Mouse (Mus musculus) CH12.LX (cell line): ENCODE results near the gene Tcte1. TPM values are rescaled to one million over a fixed set of nuclear protein-coding genes. Genes with fewer than 3 reads are reported as not detected.

Source experiments
- DNase-seq: peaks from one replicate; pipeline ENCODE4 v3.0.0-alpha.2; 2013; ENCODE audit errors: extremely low read depth
- H3K27ac ChIP-seq: 2 replicates; pipeline ENCODE4 v1.5.1; 2012; ENCODE audit warnings: low read depth, mild to moderate bottlenecking, control low read depth, moderate library complexity; ENCODE audit not compliant: insufficient read depth
- H3K27me3 ChIP-seq: replicated peaks from 2 replicates; pipeline ENCODE3; 2012; ENCODE audit warnings: inconsistent platforms
- H3K36me3 ChIP-seq, 2 experiments: replicated peaks in 1 of 2; 2 replicates each; pipeline versions ENCODE3 to v1.6.1; 2012; ENCODE audit warnings: inconsistent platforms in 1 of 2, low read length in 1 of 2, mild to moderate bottlenecking in 1 of 2, mixed read lengths in 1 of 2, moderate library complexity in 1 of 2; ENCODE audit not compliant: control insufficient read depth in 1 of 2, insufficient read depth in 1 of 2
- H3K4me1 ChIP-seq, 2 experiments: 2 replicates each; pipeline ENCODE4 v1.6.1; 2012; ENCODE audit warnings: inconsistent platforms in 1 of 2, moderate library complexity in 1 of 2; ENCODE audit not compliant: insufficient read depth in 2 of 2, control insufficient read depth in 1 of 2
- H3K4me2 ChIP-seq: 2 replicates; pipeline ENCODE4 v1.6.1; 2012; ENCODE audit warnings: low read depth, mild to moderate bottlenecking, control low read depth; ENCODE audit not compliant: poor library complexity, insufficient read depth, severe bottlenecking
- H3K4me3 ChIP-seq, 3 experiments: fragments of 150-350 bp in 1 of 3; sonication (generic) in 1 of 3; replicated peaks in 1 of 3; 2 replicates each; pipeline versions ENCODE3 to v1.5.1; 2011 to 2012; ENCODE audit warnings: low read depth in 2 of 3, low read length in 2 of 3, mild to moderate bottlenecking in 2 of 3, moderate library complexity in 2 of 3, control low read depth in 1 of 3, improper control_type of control experiment in 1 of 3, inconsistent platforms in 1 of 3, mixed read lengths in 1 of 3; ENCODE audit not compliant: poor library complexity in 1 of 3
- H3K79me2 ChIP-seq: replicated peaks from 2 replicates; pipeline ENCODE4 v1.6.1; 2012; ENCODE audit warnings: mild to moderate bottlenecking, moderate library complexity; ENCODE audit not compliant: control insufficient read depth, poor library complexity, insufficient read depth, severe bottlenecking; ENCODE audit errors: extremely low read depth
- H3K9ac ChIP-seq: 2 replicates; pipeline ENCODE4 v1.6.1; 2012; ENCODE audit warnings: low read depth, mild to moderate bottlenecking, control low read depth, moderate library complexity; ENCODE audit not compliant: insufficient read depth
- H3K9me3 ChIP-seq: replicated peaks from 2 replicates; pipeline ENCODE3; 2012; ENCODE audit warnings: low read length, inconsistent platforms, mixed read lengths
- CHD2 ChIP-seq: IDR thresholded peaks from 2 replicates; pipeline ENCODE4 v1.6.1; 2011; ENCODE audit warnings: low read length, improper control_type of control experiment
- CTCF ChIP-seq, 2 experiments: IDR thresholded peaks in 1 of 2; conservative IDR thresholded peaks in 1 of 2; 2 replicates each; pipeline ENCODE4 v1.5.1; 2011 to 2012; ENCODE audit warnings: low read depth in 2 of 2, low read length in 2 of 2, improper control_type of control experiment in 1 of 2, inconsistent platforms in 1 of 2, mild to moderate bottlenecking in 1 of 2, moderate library complexity in 1 of 2
- E2F4 ChIP-seq: IDR thresholded peaks from 2 replicates; pipeline ENCODE4 v1.6.1; 2011; ENCODE audit warnings: low read depth, low read length, improper control_type of control experiment; ENCODE audit not compliant: insufficient replicate concordance
- ELF1 ChIP-seq: IDR thresholded peaks from 2 replicates; pipeline ENCODE4 v1.6.1; 2014; ENCODE audit warnings: low read depth, mild to moderate bottlenecking, inconsistent platforms, low read length, improper control_type of control experiment
- ETS1 ChIP-seq: conservative IDR thresholded peaks from 2 replicates; pipeline ENCODE4 v1.6.1; 2012; ENCODE audit warnings: low read depth, mild to moderate bottlenecking, inconsistent platforms, low read length, improper control_type of control experiment, moderate library complexity
- GABPA ChIP-seq: IDR thresholded peaks from 2 replicates; pipeline ENCODE4 v1.6.1; 2012; ENCODE audit warnings: low read depth, low read length, improper control_type of control experiment, inconsistent platforms; ENCODE audit not compliant: insufficient replicate concordance
- MAFK ChIP-seq: IDR thresholded peaks from 2 replicates; pipeline ENCODE4 v1.6.1; 2011; ENCODE audit warnings: low read length, improper control_type of control experiment; ENCODE audit not compliant: insufficient replicate concordance
- MAX ChIP-seq: IDR thresholded peaks from 2 replicates; pipeline ENCODE4 v1.6.1; 2011; ENCODE audit warnings: low read length, improper control_type of control experiment
- MAZ ChIP-seq: IDR thresholded peaks from 2 replicates; pipeline ENCODE4 v1.6.1; 2012; ENCODE audit warnings: low read depth, mild to moderate bottlenecking, inconsistent platforms, low read length, improper control_type of control experiment, moderate library complexity
- MYC ChIP-seq: IDR thresholded peaks from 2 replicates; pipeline ENCODE4 v1.6.1; 2011; ENCODE audit warnings: low read depth, mild to moderate bottlenecking, improper control_type of control experiment, low read length
- NELFE ChIP-seq: IDR thresholded peaks from 2 replicates; pipeline ENCODE4 v1.6.1; 2011; ENCODE audit warnings: low read depth, low read length, improper control_type of control experiment
- NRF1 ChIP-seq: IDR thresholded peaks from 2 replicates; pipeline ENCODE4 v1.6.1; 2014; ENCODE audit warnings: low read depth, mild to moderate bottlenecking, inconsistent platforms, low read length, improper control_type of control experiment, moderate library complexity
- POLR2A ChIP-seq: IDR thresholded peaks from 2 replicates; pipeline ENCODE4 v1.6.1; 2011; ENCODE audit warnings: low read depth, mild to moderate bottlenecking, improper control_type of control experiment, low read length
- POLR2AphosphoS2 ChIP-seq: IDR thresholded peaks from 2 replicates; pipeline ENCODE4 v1.6.1; 2011; ENCODE audit warnings: low read depth, low read length, improper control_type of control experiment
- RAD21 ChIP-seq: IDR thresholded peaks from 2 replicates; pipeline ENCODE4 v1.6.1; 2011; ENCODE audit warnings: low read depth, mild to moderate bottlenecking, low read length, improper control_type of control experiment, moderate library complexity
- RCOR1 ChIP-seq: conservative IDR thresholded peaks from 2 replicates; pipeline ENCODE4 v1.6.1; 2012; ENCODE audit warnings: low read depth, mild to moderate bottlenecking, inconsistent platforms, low read length, improper control_type of control experiment
- SIN3A ChIP-seq: IDR thresholded peaks from 2 replicates; pipeline ENCODE4 v1.6.1; 2012; ENCODE audit warnings: low read length, improper control_type of control experiment, inconsistent platforms
- TBP ChIP-seq: conservative IDR thresholded peaks from 2 replicates; pipeline ENCODE4 v1.6.1; 2011; ENCODE audit warnings: low read depth, low read length, improper control_type of control experiment
- TCF12 ChIP-seq: IDR thresholded peaks from 2 replicates; pipeline ENCODE4 v1.6.1; 2014; ENCODE audit warnings: low read depth, mild to moderate bottlenecking, inconsistent platforms, low read length, improper control_type of control experiment
- UBTF ChIP-seq: IDR thresholded peaks from 2 replicates; pipeline ENCODE4 v1.6.1; 2012; ENCODE audit warnings: low read depth, mild to moderate bottlenecking, inconsistent platforms, low read length, improper control_type of control experiment, moderate library complexity
- USF2 ChIP-seq: conservative IDR thresholded peaks from 2 replicates; pipeline ENCODE4 v1.6.1; 2011; ENCODE audit warnings: low read depth, low read length, improper control_type of control experiment
- ZKSCAN1 ChIP-seq: IDR thresholded peaks from 2 replicates; pipeline ENCODE4 v1.6.1; 2012; ENCODE audit warnings: low read depth, inconsistent platforms, low read length, improper control_type of control experiment, borderline replicate concordance
- ZNF384 ChIP-seq: IDR thresholded peaks from 2 replicates; pipeline ENCODE4 v1.6.1; 2012; ENCODE audit warnings: low read depth, low read length, improper control_type of control experiment, inconsistent platforms
- dilution Hi-C: fragments of 300-500 bp; cut with MboI; formaldehyde crosslinking; loops from 2 replicates; pipeline ENCODE4 v1.14.3; 2020; ENCODE audit warnings: low sequenced_read_pairs; ENCODE audit not compliant: extremely low pct_unique_long_range_greater_than_20kb, extremely low pct_ligation_motif_present
- in situ Hi-C: fragments of 300-500 bp; cut with MboI; formaldehyde crosslinking; loops from 3 replicates; pipeline ENCODE4 v1.14.3; 2019; ENCODE audit warnings: low sequenced_read_pairs, low pct_ligation_motif_present, low pct_unique_long_range_greater_than_20kb, mixed read lengths
- polyA plus RNA-seq: library from polyadenylated mRNA; unstranded; fragments of >175 nt; gene quantifications from 2 replicates; pipeline ENCODE4 v1.2.1, GENCODE M21; 2012; ENCODE audit warnings: low read depth; ENCODE audit not compliant: insufficient read length
- total RNA-seq, 2 experiments: library from RNA; depleted of rRNA; stranded (reverse); fragments of 300-350 nt in 1 of 2; fragments of >200 nt in 1 of 2; gene quantifications; 2 replicates each; pipeline ENCODE4 v1.2.3; 2012 to 2014

The Tcte1 gene
- total and polyA plus RNA-seq, 3 experiments, result not detected

DNA sequence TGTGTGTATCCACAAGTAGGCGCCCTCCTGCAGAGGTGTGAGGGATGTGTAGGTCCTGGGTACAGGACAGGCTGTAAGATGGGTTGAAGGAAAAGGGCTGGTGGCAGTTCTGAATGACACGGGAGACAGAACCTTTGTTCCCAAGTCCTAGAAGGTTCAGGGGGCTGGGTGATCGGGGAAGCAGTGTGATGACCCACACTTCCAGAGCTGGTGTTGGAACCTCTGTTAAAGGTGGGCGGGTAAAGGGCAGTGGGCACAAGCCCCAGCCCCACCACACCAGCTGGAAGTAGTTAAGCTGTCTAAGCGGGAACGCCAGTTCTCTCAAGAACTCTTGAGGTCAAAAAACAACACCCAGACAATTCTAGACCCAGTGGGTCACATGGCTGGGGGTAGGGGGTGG is 67.2 kb downstream of the Tcte1 start:
- Histone ChIP-seq H3K36me3 (peaks cover 27 to 62% of the 10 kb centered on the region in 2 experiments), H3K9ac (no peak overlapping the region), H3K27me3 (no peaks in the 10 kb centered on the region), H3K79me2 (0 out of 2 replicates have a peak, but pooled peaks cover 3% of the 10 kb centered on the region), H3K4me3 (no peak overlapping the region), H3K4me2 (no peak overlapping the region), H3K27ac (no peak overlapping the region), H3K4me1 (peaks cover 13 to 37% of the 10 kb centered on the region in 2 experiments), H3K9me3 (peaks cover 10% of the 10 kb centered on the region)
- in situ Hi-C loops (no loop called here), dilution Hi-C loops (no loop called here)
- TF ChIP-seq ETS1 (no peak), TCF12 (no peak), CTCF (conservative IDR thresholded peaks at IDR 0.05 in 1 of 2, IDR thresholded peaks at IDR 0.05 in 1 of 2; ENCODE audit: low read depth in 2 of 2, low read length in 2 of 2) (no peak), UBTF (no peak), ZNF384 (no peak), ZKSCAN1 (no peak), RCOR1 (no peak), MYC (no peak)
- DNase-seq, result no peak

DNA sequence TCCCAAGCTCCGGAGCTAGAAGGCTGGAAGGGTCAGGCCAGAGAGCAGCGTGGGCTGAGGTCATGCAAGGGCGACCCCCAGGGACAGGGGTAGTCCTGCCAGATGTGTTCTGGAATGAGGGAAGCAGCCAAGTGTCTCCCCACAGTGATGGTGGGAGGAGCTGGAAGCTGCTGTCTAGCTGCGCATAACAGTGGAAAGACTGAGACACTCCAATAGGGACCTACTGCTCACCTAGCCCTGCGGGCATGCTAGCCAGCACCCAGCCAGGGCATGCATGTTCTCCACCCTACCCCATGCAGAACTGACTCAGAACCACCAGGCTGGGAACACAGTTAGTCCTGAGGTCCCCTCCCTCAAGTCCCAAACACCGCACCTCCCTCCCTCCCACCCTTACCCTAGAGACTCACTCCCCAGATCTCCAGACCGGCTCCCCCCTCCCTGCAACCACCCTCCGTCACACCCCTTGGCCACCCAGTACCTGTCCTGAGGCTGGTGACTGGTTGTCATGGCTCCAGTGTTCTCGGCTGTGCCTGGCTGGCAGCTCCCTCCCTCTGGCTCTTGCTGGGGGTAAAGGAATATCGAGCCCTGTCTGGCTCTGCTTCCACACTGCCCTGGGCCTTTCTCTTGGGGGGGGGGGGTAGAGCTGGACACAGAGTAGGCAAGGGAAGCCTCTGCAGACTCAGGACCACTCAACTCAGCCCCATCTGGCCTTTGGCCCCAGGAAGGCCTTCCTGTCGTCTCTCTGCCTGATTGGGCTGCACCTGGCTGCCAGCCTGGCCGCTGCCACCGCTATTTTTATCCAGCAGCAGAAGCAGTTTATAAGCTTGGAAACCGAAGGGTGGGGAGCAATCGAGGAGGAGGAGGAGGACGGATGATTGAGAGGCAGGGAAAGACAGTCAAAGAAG is 68.7 kb downstream of the Tcte1 start:
- Histone ChIP-seq H3K4me3 (no peak overlapping the region), H3K27me3 (no peaks in the 10 kb centered on the region), H3K9ac (no peak overlapping the region), H3K4me2 (no peak overlapping the region), H3K4me1 (peaks cover 19 to 51% of the 10 kb centered on the region in 2 experiments), H3K79me2 (0 out of 2 replicates have a peak, but pooled peaks cover 3% of the 10 kb centered on the region), H3K36me3 (peaks cover 20 to 47% of the 10 kb centered on the region in 2 experiments), H3K27ac (no peak overlapping the region), H3K9me3 (peaks cover 3% of the 10 kb centered on the region)
- dilution Hi-C loops, result no loop called here
- DNase-seq, result no peak
- in situ Hi-C loops, result no loop called here
- TF ChIP-seq MAFK, result no peak
- no peak for TF ChIP-seq CHD2
- TF ChIP-seq E2F4, result no peak
- TF ChIP-seq GABPA, result no peak
- no peak for TF ChIP-seq TBP
- no peak for TF ChIP-seq MYC
- no peak for TF ChIP-seq MAX
- TF ChIP-seq ELF1, result no peak
- TF ChIP-seq MAZ, result no peak
- no peak for TF ChIP-seq ZNF384
- TF ChIP-seq USF2, result no peak
- TF ChIP-seq SIN3A, result no peak
- TF ChIP-seq RAD21, result no peak
- TF ChIP-seq POLR2AphosphoS2, result no peak
- no peak for TF ChIP-seq NRF1
- no peak for TF ChIP-seq TCF12
- TF ChIP-seq POLR2A, result no peak
- no peak for TF ChIP-seq NELFE
